Mouse (Mus musculus) stomach, postnatal 0 days (tissue): ENCODE results near the gene Galnt7.

Source experiments
- CTCF ChIP-seq: IDR thresholded peaks from 2 replicates; pipeline ENCODE4 v1.5.1; 2016; ENCODE audit warnings: antibody characterized with exemption, low read depth, mild to moderate bottlenecking, moderate library complexity
- EP300 ChIP-seq: optimal IDR thresholded peaks from 2 replicates; pipeline ENCODE3; 2016; ENCODE audit warnings: antibody characterized with exemption

GRCm38 (mm10) chr8:57503641-57504040 lies 149.2 kb downstream of the Galnt7 start:
- TF ChIP-seq CTCF: peak; percentile 93
- TF ChIP-seq EP300: no peak
